Mouse (Mus musculus): ENCODE results near the gene Cdk9. TPM values are rescaled to one million over a fixed set of nuclear protein-coding genes. Genes with fewer than 3 reads are reported as not detected.

The Cdk9 gene
- polyA plus RNA-seq, 1 experiment = 109 TPM

DNA sequence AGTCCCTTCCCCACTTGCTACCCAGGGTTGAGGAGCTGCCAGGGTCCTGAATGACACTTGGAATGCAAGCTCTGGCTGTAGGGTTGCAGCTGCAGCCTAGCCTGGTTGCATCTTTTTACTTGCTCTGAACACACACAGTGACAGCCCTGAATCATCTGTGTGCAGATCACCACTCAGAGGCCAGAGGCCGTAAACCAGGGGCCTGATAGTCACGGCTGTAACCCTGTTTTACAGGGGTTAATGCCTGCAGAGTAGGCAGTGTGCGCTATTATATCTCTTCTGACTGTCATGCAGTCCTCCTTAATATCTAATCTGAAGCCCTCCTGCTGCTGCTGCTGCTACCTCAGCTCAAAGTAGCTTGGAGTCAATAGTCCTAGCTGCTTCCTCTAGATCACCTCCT is 43.0 kb downstream of the Cdk9 start:
- Histone ChIP-seq H3K27ac (ENCODE audit: insufficient read depth, low read length) (no peak overlapping the region), H3K4me1 (ENCODE audit: control insufficient read depth, insufficient read depth, low read length) (no peaks in the 10 kb centered on the region), H3K9me3 (replicated peaks; ENCODE audit: control insufficient read depth, insufficient read depth, low read length, poor library complexity, severe bottlenecking) (no peaks in the 10 kb centered on the region), H3K9ac (ENCODE audit: low read depth, poor library complexity, severe bottlenecking) (no peak overlapping the region), H3K36me3 (ENCODE audit: control insufficient read depth, insufficient read depth, low read length, poor library complexity, severe bottlenecking) (no peaks in the 10 kb centered on the region; the same call in 1 of the 2 replicates), H3K4me3 (ENCODE audit: low read depth, low read length) (no peak overlapping the region), H3K27me3 (ENCODE audit: control insufficient read depth, insufficient read depth, low read length, poor library complexity, severe bottlenecking) (no peaks in the 10 kb centered on the region)
- TF ChIP-seq POLR2A (IDR thresholded peaks at IDR 0.05; ENCODE audit: insufficient read depth, low read length) = no peak
- no peak for TF ChIP-seq EP300 (IDR thresholded peaks at IDR 0.05; ENCODE audit: insufficient read depth, low read depth, low read length)
- no peak for TF ChIP-seq CTCF (IDR thresholded peaks at IDR 0.05; ENCODE audit: low read depth, low read length)

DNA sequence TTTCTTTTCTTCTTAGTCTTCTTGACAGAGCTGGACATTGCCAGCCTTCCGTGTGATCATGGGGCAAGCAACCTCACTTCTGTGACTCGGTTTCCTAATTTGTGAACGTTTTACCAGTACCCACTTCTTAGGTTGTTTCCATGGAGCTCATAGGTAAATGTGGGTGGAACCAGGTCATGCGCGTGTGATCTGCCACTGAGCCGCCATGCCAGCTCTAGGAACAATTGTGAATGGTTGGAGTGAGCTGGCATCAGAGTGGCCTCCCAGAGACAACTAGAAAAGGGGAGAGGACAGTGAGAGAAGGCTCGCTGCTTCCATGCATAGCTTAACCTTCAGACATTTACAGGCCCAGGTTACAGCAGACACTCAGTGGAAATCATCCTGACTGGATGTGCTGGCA is 44.7 kb downstream of the Cdk9 start:
- no peak overlapping the region for H3K4me3 ChIP-seq (ENCODE audit: low read depth, low read length)
- H3K4me1 ChIP-seq (ENCODE audit: control insufficient read depth, insufficient read depth, low read length) = no peaks in the 10 kb centered on the region
- H3K9me3 ChIP-seq (replicated peaks; ENCODE audit: control insufficient read depth, insufficient read depth, low read length, poor library complexity, severe bottlenecking) = no peaks in the 10 kb centered on the region
- no peaks in the 10 kb centered on the region; the same call in 1 of the 2 replicates for H3K36me3 ChIP-seq (ENCODE audit: control insufficient read depth, insufficient read depth, low read length, poor library complexity, severe bottlenecking)
- H3K9ac ChIP-seq (ENCODE audit: low read depth, poor library complexity, severe bottlenecking) = no peak overlapping the region
- no peak overlapping the region for H3K27ac ChIP-seq (ENCODE audit: insufficient read depth, low read length)
- TF ChIP-seq CTCF (IDR thresholded peaks at IDR 0.05; ENCODE audit: low read depth, low read length) (no peak), EP300 (IDR thresholded peaks at IDR 0.05; ENCODE audit: insufficient read depth, low read depth, low read length) (no peak), POLR2A (IDR thresholded peaks at IDR 0.05; ENCODE audit: insufficient read depth, low read length) (no peak)
- no peaks in the 10 kb centered on the region for H3K27me3 ChIP-seq (ENCODE audit: control insufficient read depth, insufficient read depth, low read length, poor library complexity, severe bottlenecking)

DNA sequence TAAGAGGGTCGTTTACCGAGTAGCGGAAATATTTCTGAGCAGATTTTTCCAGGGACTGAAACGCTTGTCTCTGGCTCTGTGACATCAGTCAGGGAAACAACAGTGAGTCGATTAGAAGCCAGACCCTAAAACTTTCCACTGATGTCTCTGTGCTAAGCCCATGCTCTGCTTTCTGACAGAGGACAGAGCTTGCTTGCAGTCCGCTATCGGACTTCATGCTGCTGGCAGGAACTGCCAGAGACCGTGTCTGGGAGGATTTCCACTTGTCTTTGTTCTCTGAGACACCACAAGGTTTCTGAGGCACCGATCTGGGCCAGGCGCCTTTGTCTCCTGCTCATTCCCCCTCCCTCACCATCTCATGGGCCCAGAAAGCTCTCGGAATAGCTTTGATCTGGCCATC is 45.1 kb downstream of the Cdk9 start:
- TF ChIP-seq POLR2A (IDR thresholded peaks at IDR 0.05; ENCODE audit: insufficient read depth, low read length) = no peak
- no peak for TF ChIP-seq EP300 (IDR thresholded peaks at IDR 0.05; ENCODE audit: insufficient read depth, low read depth, low read length)
- no peak for TF ChIP-seq CTCF (IDR thresholded peaks at IDR 0.05; ENCODE audit: low read depth, low read length)
- Histone ChIP-seq H3K36me3 (ENCODE audit: control insufficient read depth, insufficient read depth, low read length, poor library complexity, severe bottlenecking) (no peaks in the 10 kb centered on the region; the same call in 1 of the 2 replicates), H3K27ac (ENCODE audit: insufficient read depth, low read length) (no peak overlapping the region)

DNA sequence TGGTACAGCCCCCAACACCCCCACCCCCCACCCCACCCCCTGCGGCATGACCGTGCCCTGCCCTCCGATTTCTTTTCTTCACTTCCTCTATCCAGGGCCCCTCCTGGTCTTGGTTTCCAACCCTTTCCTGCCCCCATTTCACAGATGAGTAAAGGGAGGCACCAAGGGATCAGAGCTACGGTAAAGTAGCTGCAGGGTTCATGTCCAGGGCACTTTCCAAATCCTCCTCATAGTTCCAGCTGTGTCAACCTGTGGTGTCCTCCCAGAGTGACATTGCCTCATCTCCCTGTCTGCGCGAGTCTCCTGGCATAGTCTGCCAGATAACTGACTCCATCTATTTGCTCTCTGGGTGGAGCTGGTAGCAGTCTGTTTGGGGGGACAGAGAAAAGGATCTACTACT is 47.0 kb downstream of the Cdk9 start:
- no peak overlapping the region for H3K27ac ChIP-seq (ENCODE audit: insufficient read depth, low read length)
- H3K36me3 ChIP-seq (ENCODE audit: control insufficient read depth, insufficient read depth, low read length, poor library complexity, severe bottlenecking) = no peaks in the 10 kb centered on the region
- H3K27me3 ChIP-seq (ENCODE audit: control insufficient read depth, insufficient read depth, low read length, poor library complexity, severe bottlenecking) = no peaks in the 10 kb centered on the region
- no peak overlapping the region for H3K9ac ChIP-seq (ENCODE audit: low read depth, poor library complexity, severe bottlenecking)
- no peaks in the 10 kb centered on the region for H3K9me3 ChIP-seq (replicated peaks; ENCODE audit: control insufficient read depth, insufficient read depth, low read length, poor library complexity, severe bottlenecking)
- H3K4me1 ChIP-seq (ENCODE audit: control insufficient read depth, insufficient read depth, low read length) = no peaks in the 10 kb centered on the region
- no peak overlapping the region for H3K4me3 ChIP-seq (ENCODE audit: low read depth, low read length)
- no peak for TF ChIP-seq EP300 (IDR thresholded peaks at IDR 0.05; ENCODE audit: insufficient read depth, low read depth, low read length)
- no peak for TF ChIP-seq POLR2A (IDR thresholded peaks at IDR 0.05; ENCODE audit: insufficient read depth, low read length)
- TF ChIP-seq CTCF (IDR thresholded peaks at IDR 0.05; ENCODE audit: low read depth, low read length) = no peak

More for the DNA sequence above, 45.1 kb downstream of the Cdk9 start:
- Histone ChIP-seq H3K27me3 (ENCODE audit: control insufficient read depth, insufficient read depth, low read length, poor library complexity, severe bottlenecking) (no peaks in the 10 kb centered on the region), H3K4me1 (ENCODE audit: control insufficient read depth, insufficient read depth, low read length) (no peaks in the 10 kb centered on the region), H3K9ac (ENCODE audit: low read depth, poor library complexity, severe bottlenecking) (no peak overlapping the region), H3K4me3 (ENCODE audit: low read depth, low read length) (no peak overlapping the region), H3K9me3 (replicated peaks; ENCODE audit: control insufficient read depth, insufficient read depth, low read length, poor library complexity, severe bottlenecking) (no peaks in the 10 kb centered on the region)

DNA sequence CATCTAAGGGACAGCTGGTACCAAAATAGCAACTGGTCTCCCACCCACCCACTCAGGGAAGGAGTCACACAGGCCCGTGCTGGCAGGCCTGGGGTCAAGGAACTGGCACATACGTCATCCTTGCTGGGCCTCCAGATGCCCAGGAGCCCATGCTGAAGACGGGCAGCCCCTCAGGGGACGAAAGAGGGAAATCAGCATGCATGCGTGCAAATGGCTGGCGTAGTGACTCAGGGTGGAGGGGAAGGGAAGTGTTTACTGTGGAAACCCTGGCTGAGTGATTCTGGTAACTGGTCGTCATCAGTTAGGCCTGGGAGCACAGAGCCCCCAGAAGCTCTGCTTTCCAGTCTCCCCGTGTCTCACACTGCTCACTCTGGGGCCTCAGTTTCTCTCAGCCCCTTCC is 47.5 kb downstream of the Cdk9 start:
- Histone ChIP-seq H3K27ac (ENCODE audit: insufficient read depth, low read length) (no peak overlapping the region), H3K4me1 (ENCODE audit: control insufficient read depth, insufficient read depth, low read length) (no peaks in the 10 kb centered on the region), H3K27me3 (ENCODE audit: control insufficient read depth, insufficient read depth, low read length, poor library complexity, severe bottlenecking) (no peaks in the 10 kb centered on the region), H3K9ac (ENCODE audit: low read depth, poor library complexity, severe bottlenecking) (no peak overlapping the region), H3K4me3 (ENCODE audit: low read depth, low read length) (no peak overlapping the region), H3K9me3 (replicated peaks; ENCODE audit: control insufficient read depth, insufficient read depth, low read length, poor library complexity, severe bottlenecking) (no peaks in the 10 kb centered on the region), H3K36me3 (ENCODE audit: control insufficient read depth, insufficient read depth, low read length, poor library complexity, severe bottlenecking) (no peaks in the 10 kb centered on the region)
- no peak for TF ChIP-seq EP300 (IDR thresholded peaks at IDR 0.05; ENCODE audit: insufficient read depth, low read depth, low read length)
- no peak for TF ChIP-seq POLR2A (IDR thresholded peaks at IDR 0.05; ENCODE audit: insufficient read depth, low read length)
- TF ChIP-seq CTCF (IDR thresholded peaks at IDR 0.05; ENCODE audit: low read depth, low read length) = no peak

DNA sequence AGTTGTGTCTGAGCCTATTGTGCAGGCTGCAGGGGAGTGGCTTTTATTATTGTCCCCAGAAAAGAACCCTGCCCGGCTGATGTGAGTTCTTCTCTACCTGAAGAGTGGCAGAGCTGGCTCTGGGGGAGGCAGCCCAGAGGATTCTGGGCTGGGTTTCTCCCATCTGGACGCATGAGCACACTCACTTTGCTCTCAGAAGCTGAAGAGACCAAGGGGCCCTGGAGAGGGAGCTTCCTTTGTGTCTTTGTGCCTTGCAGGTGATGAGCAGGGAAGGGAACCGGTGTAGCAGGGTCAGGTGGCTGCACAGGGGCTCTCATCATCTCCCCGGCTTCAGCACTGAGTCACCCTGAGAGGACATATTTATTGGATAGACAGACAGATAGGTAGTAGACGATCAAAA is 50.6 kb downstream of the Cdk9 start:
- Histone ChIP-seq H3K4me1 (ENCODE audit: control insufficient read depth, insufficient read depth, low read length) (no peaks in the 10 kb centered on the region), H3K27ac (ENCODE audit: insufficient read depth, low read length) (no peak overlapping the region), H3K9me3 (replicated peaks; ENCODE audit: control insufficient read depth, insufficient read depth, low read length, poor library complexity, severe bottlenecking) (no peaks in the 10 kb centered on the region), H3K27me3 (ENCODE audit: control insufficient read depth, insufficient read depth, low read length, poor library complexity, severe bottlenecking) (no peaks in the 10 kb centered on the region), H3K4me3 (ENCODE audit: low read depth, low read length) (no peak overlapping the region), H3K36me3 (ENCODE audit: control insufficient read depth, insufficient read depth, low read length, poor library complexity, severe bottlenecking) (no peaks in the 10 kb centered on the region), H3K9ac (ENCODE audit: low read depth, poor library complexity, severe bottlenecking) (no peak overlapping the region)
- TF ChIP-seq EP300 (IDR thresholded peaks at IDR 0.05; ENCODE audit: insufficient read depth, low read depth, low read length) = no peak
- TF ChIP-seq CTCF (IDR thresholded peaks at IDR 0.05; ENCODE audit: low read depth, low read length) = no peak
- TF ChIP-seq POLR2A (IDR thresholded peaks at IDR 0.05; ENCODE audit: insufficient read depth, low read length) = no peak

Data from ES-Bruce4 (cell line).